Mouse (Mus musculus) ES-E14 (cell line): ENCODE data around the gene Wfdc15a.

Source experiments
- CHD2 ChIP-seq: IDR thresholded peaks from 2 replicates; pipeline ENCODE4 v1.6.1; 2014; ENCODE audit warnings: mild to moderate bottlenecking, low read depth, low read length, inconsistent platforms
- HCFC1 ChIP-seq: IDR thresholded peaks from 2 replicates; pipeline ENCODE4 v1.6.1; 2012; ENCODE audit warnings: low read length, inconsistent platforms, borderline replicate concordance; ENCODE audit not compliant: insufficient read depth
- MAFK ChIP-seq: IDR thresholded peaks from 2 replicates; pipeline ENCODE4 v1.6.1; 2014; ENCODE audit warnings: mild to moderate bottlenecking, low read depth, low read length, inconsistent platforms; ENCODE audit not compliant: insufficient read depth
- ZC3H11A ChIP-seq: IDR thresholded peaks from 2 replicates; pipeline ENCODE4 v1.6.1; 2012; ENCODE audit warnings: low read depth, mild to moderate bottlenecking, inconsistent platforms, low read length, borderline replicate concordance
- ZNF384 ChIP-seq: IDR thresholded peaks from 2 replicates; pipeline ENCODE4 v1.6.1; 2012; ENCODE audit warnings: low read depth, low read length, inconsistent platforms

GRCm38 (mm10) chr2:164219295-164219694 lies 19.4 kb upstream of the Wfdc15a start:
- TF ChIP-seq MAFK (no peak), ZNF384 (no peak), ZC3H11A (no peak), CHD2 (no peak), HCFC1 (no peak)
